Mouse (Mus musculus): Measurements from ENCODE around the gene Ace3. TPM values are rescaled to one million over a fixed set of nuclear protein-coding genes. Genes with fewer than 3 reads are reported as not detected.
A peak's percentile ranks its signal among the peaks of the same experiment; 100 is the strongest.

Gene Ace3
- polyA plus RNA-seq, 1 experiment from 2014 or later: not detected

DNA sequence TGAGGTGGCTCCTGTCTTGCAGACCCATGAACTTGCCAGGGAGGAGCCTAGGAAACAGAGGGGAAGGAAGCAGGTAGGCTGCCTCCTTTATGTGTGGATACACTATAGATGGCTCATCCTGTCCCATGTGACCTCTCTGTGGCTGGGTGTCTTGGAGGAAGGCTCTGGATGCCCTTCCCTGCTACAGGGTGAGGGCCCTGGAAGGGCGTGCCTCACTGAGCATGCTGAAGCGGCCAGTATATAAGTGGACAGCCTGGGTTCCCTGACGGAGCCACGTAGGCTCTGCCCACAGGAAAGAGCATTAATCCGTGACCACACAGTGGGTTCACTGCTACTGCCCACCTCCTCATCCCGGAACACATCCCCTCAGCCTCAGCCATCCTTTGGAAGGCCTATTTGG, 5.0 kb upstream of the Ace3 start:
- Histone ChIP-seq H3K9ac (ENCODE audit: low read depth, low read length) (no peak overlapping the region), H3K9me3 (ENCODE audit: control insufficient read depth) (no peaks in the 10 kb centered on the region), H3K36me3 (ENCODE audit: control insufficient read depth, insufficient read depth) (no peaks in the 10 kb centered on the region; the same call in 1 of the 2 replicates), H3K27ac (ENCODE audit: low read depth, low read length) (no peak overlapping the region), H3K4me2 (replicated peaks; ENCODE audit: low read depth) (no peak overlapping the region), H3K4me1 (replicated peaks; ENCODE audit: control insufficient read depth, insufficient read depth, low read length) (no peaks in the 10 kb centered on the region), H3K4me3 (ENCODE audit: low read depth, low read length) (no peak overlapping the region), H3K27me3 (replicated peaks; ENCODE audit: control insufficient read depth, insufficient read depth, low read length) (no peaks in the 10 kb centered on the region)
- WGBS: 73% methylated on average over 6 of the region's 6 CpGs
- ATAC-seq: 0 out of 2 replicates have a peak, but pooled peaks have one; percentile 29
- no peak for TF ChIP-seq CTCF (IDR thresholded peaks at IDR 0.05; ENCODE audit: low read depth)

DNA sequence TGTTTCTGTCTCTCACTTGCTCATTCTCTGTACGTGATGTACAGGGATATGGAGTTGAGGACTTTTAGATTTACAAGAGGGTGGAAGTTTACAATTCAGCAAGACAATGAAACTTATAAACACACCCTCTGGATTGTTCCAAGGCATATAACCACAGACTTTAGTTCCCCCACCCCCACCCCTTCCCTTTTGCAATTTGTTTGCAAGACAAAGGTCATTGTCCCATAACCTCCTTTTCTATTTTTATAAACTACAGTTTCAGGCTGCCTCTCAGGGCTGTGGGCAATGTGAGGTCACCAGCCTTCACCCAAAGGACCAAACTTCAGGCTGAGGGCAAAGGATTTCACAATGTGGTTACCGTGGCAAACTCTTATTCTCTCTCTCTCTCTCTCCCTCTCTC, 4.2 kb upstream of the Ace3 start:
- ATAC-seq: no peak

DNA sequence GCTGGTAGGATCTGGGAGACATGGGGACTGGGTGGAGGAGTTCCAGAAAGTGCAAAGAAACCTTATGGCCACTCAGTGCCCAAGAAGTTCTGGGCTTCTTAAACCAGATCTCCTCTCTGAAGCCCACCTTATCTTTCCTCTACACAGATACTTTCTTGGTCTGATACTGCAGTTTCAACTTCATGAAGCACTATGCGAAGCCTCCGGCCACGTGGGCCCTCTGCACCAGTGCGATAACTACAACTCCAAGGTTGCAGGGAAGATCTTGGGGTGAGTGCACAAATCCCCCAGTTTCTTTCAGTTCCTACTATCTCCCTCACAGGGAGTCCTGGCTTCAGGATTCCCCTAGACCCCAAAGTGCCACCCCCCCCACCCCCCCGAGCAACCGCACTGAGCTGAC, 5.6 kb downstream of the Ace3 start:
- WGBS: 96% methylated on average over 6 of the region's 6 CpGs
- no peak for ATAC-seq
- Histone ChIP-seq H3K27ac (ENCODE audit: low read depth, low read length) (no peak overlapping the region), H3K4me1 (replicated peaks; ENCODE audit: control insufficient read depth, insufficient read depth, low read length) (0 out of 2 replicates have a peak, but pooled peaks cover 5% of the 10 kb centered on the region), H3K4me3 (ENCODE audit: low read depth, low read length) (no peak overlapping the region), H3K36me3 (ENCODE audit: control insufficient read depth, insufficient read depth) (no peaks in the 10 kb centered on the region), H3K27me3 (replicated peaks; ENCODE audit: control insufficient read depth, insufficient read depth, low read length) (no peaks in the 10 kb centered on the region), H3K4me2 (replicated peaks; ENCODE audit: low read depth) (no peak overlapping the region), H3K9ac (ENCODE audit: low read depth, low read length) (no peak overlapping the region), H3K9me3 (ENCODE audit: control insufficient read depth) (no peaks in the 10 kb centered on the region)
- no peak for TF ChIP-seq CTCF (IDR thresholded peaks at IDR 0.05; ENCODE audit: low read depth)

More for the DNA sequence above, 4.2 kb upstream of the Ace3 start:
- Histone ChIP-seq H3K9me3 (ENCODE audit: control insufficient read depth) (no peaks in the 10 kb centered on the region), H3K4me2 (replicated peaks; ENCODE audit: low read depth) (no peak overlapping the region), H3K4me1 (replicated peaks; ENCODE audit: control insufficient read depth, insufficient read depth, low read length) (no peaks in the 10 kb centered on the region), H3K36me3 (ENCODE audit: control insufficient read depth, insufficient read depth) (no peaks in the 10 kb centered on the region; the same call in 1 of the 2 replicates), H3K27ac (ENCODE audit: low read depth, low read length) (no peak overlapping the region), H3K9ac (ENCODE audit: low read depth, low read length) (no peak overlapping the region), H3K27me3 (replicated peaks; ENCODE audit: control insufficient read depth, insufficient read depth, low read length) (no peaks in the 10 kb centered on the region), H3K4me3 (ENCODE audit: low read depth, low read length) (no peak overlapping the region)
- no peak for TF ChIP-seq CTCF (IDR thresholded peaks at IDR 0.05; ENCODE audit: low read depth)
- WGBS: 35% methylated on average over 2 of the region's 2 CpGs

DNA sequence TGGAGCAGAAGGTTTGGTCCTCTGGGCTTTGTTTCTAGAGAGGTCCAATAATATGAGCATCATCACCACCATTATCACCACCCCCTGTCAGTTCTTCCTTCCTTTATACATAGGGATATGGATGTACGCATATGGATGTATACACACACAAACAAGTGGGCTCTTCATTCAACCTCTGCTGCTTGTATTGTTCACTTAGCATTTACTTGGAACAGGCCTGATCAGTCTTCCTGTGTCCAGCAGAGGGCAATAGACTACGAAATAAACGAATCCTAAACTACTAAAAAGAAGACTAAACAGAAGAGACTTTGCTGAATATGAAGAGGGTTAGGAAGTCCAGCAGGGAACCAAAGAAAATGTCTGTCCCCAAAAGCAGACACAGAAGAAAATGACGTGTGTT, 7.2 kb downstream of the Ace3 start:
- no peaks in the 10 kb centered on the region for H3K27me3 ChIP-seq (replicated peaks; ENCODE audit: control insufficient read depth, insufficient read depth, low read length)
- H3K27ac ChIP-seq (ENCODE audit: low read depth, low read length): no peak overlapping the region
- WGBS: 41% methylated on average over 4 of the region's 4 CpGs
- 0 out of 2 replicates have a peak, but pooled peaks cover 5% of the 10 kb centered on the region for H3K4me1 ChIP-seq (replicated peaks; ENCODE audit: control insufficient read depth, insufficient read depth, low read length)
- H3K9ac ChIP-seq (ENCODE audit: low read depth, low read length): no peak overlapping the region
- no peak overlapping the region for H3K4me3 ChIP-seq (ENCODE audit: low read depth, low read length)
- TF ChIP-seq CTCF (IDR thresholded peaks at IDR 0.05; ENCODE audit: low read depth): peak; percentile 70
- no peaks in the 10 kb centered on the region for H3K9me3 ChIP-seq (ENCODE audit: control insufficient read depth)
- H3K36me3 ChIP-seq (ENCODE audit: control insufficient read depth, insufficient read depth): no peaks in the 10 kb centered on the region
- no peak overlapping the region for H3K4me2 ChIP-seq (replicated peaks; ENCODE audit: low read depth)
- ATAC-seq: no peak

DNA sequence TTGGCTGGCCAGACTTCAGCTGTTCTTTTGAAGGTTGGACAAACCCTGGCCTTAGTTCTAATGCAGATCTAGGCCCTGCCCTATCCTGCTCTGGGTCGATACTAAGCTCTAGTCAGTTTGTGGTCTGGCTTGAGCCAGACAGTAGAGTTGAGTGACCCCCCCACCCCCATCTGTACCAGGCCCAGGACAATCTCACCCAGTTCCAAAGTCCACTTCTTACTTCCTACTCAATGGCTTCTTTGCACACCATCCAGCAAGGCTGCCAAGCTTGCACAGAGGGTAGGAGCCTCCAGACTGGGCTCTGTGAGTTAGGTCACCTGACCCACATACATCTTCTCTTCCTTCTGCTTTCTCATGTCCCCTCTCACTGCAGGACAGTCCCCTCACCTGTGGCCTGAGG, 10.1 kb downstream of the Ace3 start:
- no peaks in the 10 kb centered on the region for H3K36me3 ChIP-seq (ENCODE audit: control insufficient read depth, insufficient read depth)
- 0 out of 2 replicates have a peak, but pooled peaks cover 5% of the 10 kb centered on the region for H3K4me1 ChIP-seq (replicated peaks; ENCODE audit: control insufficient read depth, insufficient read depth, low read length)
- peak; percentile 42; the same call in 1 of the 2 replicates for ATAC-seq
- no peaks in the 10 kb centered on the region for H3K9me3 ChIP-seq (ENCODE audit: control insufficient read depth)
- no peak overlapping the region for H3K4me2 ChIP-seq (replicated peaks; ENCODE audit: low read depth)
- 0 out of 2 replicates have a peak, but pooled peaks cover 5% of the 10 kb centered on the region for H3K27me3 ChIP-seq (replicated peaks; ENCODE audit: control insufficient read depth, insufficient read depth, low read length)
- H3K9ac ChIP-seq (ENCODE audit: low read depth, low read length): no peak overlapping the region
- no peak overlapping the region for H3K27ac ChIP-seq (ENCODE audit: low read depth, low read length)
- no peak overlapping the region for H3K4me3 ChIP-seq (ENCODE audit: low read depth, low read length)
- WGBS: 58% methylated on average over 1 of the region's 1 CpGs
- no peak for TF ChIP-seq CTCF (IDR thresholded peaks at IDR 0.05; ENCODE audit: low read depth)

DNA sequence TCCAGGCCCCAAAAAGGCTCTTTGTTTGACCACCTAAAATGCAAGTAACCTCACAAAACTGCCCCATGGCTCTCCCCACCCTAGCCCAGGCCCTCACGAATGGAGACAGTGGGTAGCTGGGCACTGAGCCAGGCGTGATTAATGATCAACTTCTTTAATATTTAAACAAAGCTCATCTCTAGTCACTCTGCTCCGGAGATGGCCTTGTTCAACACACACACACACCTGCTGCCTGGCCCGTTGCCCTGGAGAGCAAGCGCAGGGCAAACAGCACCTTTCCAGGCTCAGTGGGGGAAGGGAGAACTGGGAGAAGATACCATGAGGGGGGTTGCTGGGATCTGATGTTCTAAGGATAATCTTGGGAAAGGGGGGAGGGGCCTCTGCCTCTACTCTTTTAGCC, 11.5 kb downstream of the Ace3 start:
- H3K9me3 ChIP-seq (ENCODE audit: control insufficient read depth): no peaks in the 10 kb centered on the region
- ATAC-seq: peak; percentile 35; the same call in 1 of the 2 replicates
- H3K27me3 ChIP-seq (replicated peaks; ENCODE audit: control insufficient read depth, insufficient read depth, low read length): 0 out of 2 replicates have a peak, but pooled peaks cover 5% of the 10 kb centered on the region
- 8% methylated on average over 5 of the region's 5 CpGs for WGBS
- H3K4me3 ChIP-seq (ENCODE audit: low read depth, low read length): no peak overlapping the region
- H3K36me3 ChIP-seq (ENCODE audit: control insufficient read depth, insufficient read depth): no peaks in the 10 kb centered on the region
- no peak overlapping the region for H3K9ac ChIP-seq (ENCODE audit: low read depth, low read length)
- no peak for TF ChIP-seq CTCF (IDR thresholded peaks at IDR 0.05; ENCODE audit: low read depth)
- no peak overlapping the region for H3K27ac ChIP-seq (ENCODE audit: low read depth, low read length)
- no peak overlapping the region for H3K4me2 ChIP-seq (replicated peaks; ENCODE audit: low read depth)
- 0 out of 2 replicates have a peak, but pooled peaks cover 5% of the 10 kb centered on the region for H3K4me1 ChIP-seq (replicated peaks; ENCODE audit: control insufficient read depth, insufficient read depth, low read length)
